Mouse (Mus musculus) thymus, adult 2 months (tissue): ENCODE measurements around the gene Cpsf6.

ENCODE experiments used
- CTCF ChIP-seq: fragments of 200-500 bp; IDR thresholded peaks from 2 replicates; pipeline ENCODE4 v1.5.1; 2012; ENCODE audit warnings: mild to moderate bottlenecking, control low read depth, low read length, moderate library complexity, borderline replicate concordance; ENCODE audit not compliant: control insufficient read depth, poor library complexity, insufficient read depth; ENCODE audit errors: extremely low read depth
- POLR2A ChIP-seq: fragments of 200-500 bp; IDR thresholded peaks from 2 replicates; pipeline ENCODE4 v1.6.1; 2012; ENCODE audit warnings: mild to moderate bottlenecking, low read length, control low read depth, moderate library complexity; ENCODE audit not compliant: control insufficient read depth, poor library complexity, insufficient read depth; ENCODE audit errors: extremely low read depth

- TF ChIP-seq POLR2A, result no peak
- TF ChIP-seq CTCF, result no peak
These were observed 24.6 kb upstream of the Cpsf6 start for GRCm38 (mm10) chr10:117404384-117404783.
